Mouse (Mus musculus): ENCODE measurements at regions not wholly inside any gene's neighbourhood (a gene's known extent, or its start where the extent isn't known, plus 50 kb on each side); places are given as distances from the start of the nearest gene placed in this dataset.
A peak's percentile ranks its signal among the peaks of the same experiment; 100 is the strongest.
"Not testable (repeated sequence)": the region's sequence is repeated elsewhere in the genome, so short reads cannot be mapped to it uniquely, and the experiment has no call there.

- TF ChIP-seq CTCF (IDR thresholded peaks at IDR 0.05; ENCODE audit: low read depth) = peak; percentile 44; the same call in 1 of the 2 replicates
- not testable (repeated sequence) for TF ChIP-seq EP300 (IDR thresholded peaks at IDR 0.05; ENCODE audit: low read depth)
Measured at GRCm38 (mm10) chr5:67490709-67491108, 62.6 kb upstream of the Bend4 start.
